Mouse (Mus musculus): Measurements from ENCODE around the gene Trnau1ap. TPM values are rescaled to one million over a fixed set of nuclear protein-coding genes. Genes with fewer than 3 reads are reported as not detected.
A peak's percentile ranks its signal among the peaks of the same experiment; 100 is the strongest.

Trnau1ap gene
- total and polyA plus RNA-seq, 2 experiments from 2014 or later: 55.2 to 56.9 TPM

DNA sequence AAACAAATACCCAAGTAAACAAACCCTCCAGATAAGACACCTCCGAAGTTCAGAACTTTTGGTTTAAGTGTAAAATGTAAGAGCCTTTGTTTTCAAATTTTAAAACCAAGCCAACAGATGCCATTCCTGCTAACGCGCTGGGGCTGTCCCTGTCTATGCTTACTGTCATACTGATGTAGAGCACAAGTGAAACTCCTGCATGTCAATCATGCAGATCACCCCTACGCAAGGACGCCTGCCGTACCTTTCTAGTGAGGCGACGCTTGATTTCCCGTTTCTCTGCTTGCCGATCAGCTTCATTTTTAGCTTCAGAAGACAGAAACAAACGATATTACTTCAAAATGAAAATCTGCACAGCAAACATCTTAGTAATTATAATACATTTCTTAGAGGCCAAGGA is 34.1 kb upstream of the Trnau1ap start:
- no peak for TF ChIP-seq CTCF (IDR thresholded peaks at IDR 0.05)
- peaks cover 5% of the 10 kb centered on the region; the same call in 1 of the 2 replicates for H3K36me3 ChIP-seq (ENCODE audit: insufficient read depth, low read length)
- H3K4me1 ChIP-seq (ENCODE audit: insufficient read depth, low read length): no peaks in the 10 kb centered on the region
- DNase-seq (ENCODE audit: low spot score) (no peak), ATAC-seq (ENCODE audit: low FRiP score) (no peak)
- no peak overlapping the region for H3K4me3 ChIP-seq (ENCODE audit: low read depth, low read length)
- no peaks in the 10 kb centered on the region for H3K27me3 ChIP-seq (ENCODE audit: insufficient read depth, low read length)
- no peak overlapping the region for H3K4me2 ChIP-seq (ENCODE audit: low read depth, low read length, poor library complexity, severe bottlenecking)
- no peak overlapping the region for H3K27ac ChIP-seq (ENCODE audit: low read depth, low read length)
- no peaks in the 10 kb centered on the region for H3K9me3 ChIP-seq (ENCODE audit: low read length)
- 95% methylated on average over 11 of the region's 11 CpGs for WGBS
- H3K9ac ChIP-seq (replicated peaks; ENCODE audit: low read length, poor library complexity, severe bottlenecking): no peak overlapping the region

DNA sequence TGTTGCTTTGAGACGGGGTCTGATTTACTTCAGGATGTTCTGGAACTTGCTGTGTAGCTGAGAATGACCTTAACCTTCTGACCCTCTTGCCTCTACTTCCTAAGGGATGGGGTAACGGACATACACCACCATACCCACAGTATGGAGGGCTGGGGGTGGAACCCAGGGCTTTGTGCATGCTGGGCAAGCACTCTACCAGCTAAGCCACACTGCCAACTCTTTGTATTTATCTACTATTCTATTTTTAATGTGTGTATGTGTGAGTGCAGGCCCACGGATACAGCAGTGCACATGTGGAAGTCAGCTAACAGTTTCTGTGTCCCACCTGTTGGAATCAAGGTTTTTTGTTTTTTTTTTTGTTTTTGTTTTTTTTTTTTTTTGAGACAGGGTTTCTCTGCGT is 30.2 kb upstream of the Trnau1ap start:
- H3K4me2 ChIP-seq (ENCODE audit: low read depth, low read length, poor library complexity, severe bottlenecking): no peak overlapping the region
- DNase-seq (ENCODE audit: low spot score) (no peak), ATAC-seq (ENCODE audit: low FRiP score) (no peak)
- H3K4me3 ChIP-seq (ENCODE audit: low read depth, low read length): no peak overlapping the region
- no peak overlapping the region for H3K9ac ChIP-seq (replicated peaks; ENCODE audit: low read length, poor library complexity, severe bottlenecking)
- H3K4me1 ChIP-seq (ENCODE audit: insufficient read depth, low read length): no peaks in the 10 kb centered on the region
- H3K27ac ChIP-seq (ENCODE audit: low read depth, low read length): no peak overlapping the region
- WGBS: 95% methylated on average over 3 of the region's 4 CpGs
- no peaks in the 10 kb centered on the region for H3K27me3 ChIP-seq (ENCODE audit: insufficient read depth, low read length)
- no peaks in the 10 kb centered on the region for H3K9me3 ChIP-seq (ENCODE audit: low read length)
- no peak for TF ChIP-seq CTCF (IDR thresholded peaks at IDR 0.05)
- peaks cover 16% of the 10 kb centered on the region; the same call in 1 of the 2 replicates for H3K36me3 ChIP-seq (ENCODE audit: insufficient read depth, low read length)

DNA sequence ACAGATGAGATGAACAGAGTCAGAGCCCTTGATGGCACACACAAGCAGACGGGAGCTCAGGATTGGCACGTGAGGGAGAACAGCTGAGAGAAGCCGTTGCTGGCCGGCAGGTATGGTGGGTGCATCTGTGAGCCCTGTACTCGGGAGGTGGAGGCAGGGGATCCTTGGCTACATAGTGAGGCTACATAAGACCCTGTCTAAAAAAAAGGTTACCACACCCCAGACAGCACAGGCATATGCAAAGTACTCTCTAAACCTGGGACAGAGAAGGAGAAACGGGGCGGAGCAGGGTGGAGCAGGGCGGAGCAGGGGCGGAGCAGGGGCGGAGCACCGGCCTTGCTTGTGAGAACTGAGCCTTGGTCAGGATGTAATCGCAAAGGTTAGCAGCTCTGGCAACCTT is 26.8 kb upstream of the Trnau1ap start:
- H3K4me3 ChIP-seq (ENCODE audit: low read depth, low read length): no peak overlapping the region
- H3K36me3 ChIP-seq (ENCODE audit: insufficient read depth, low read length): peaks cover 16% of the 10 kb centered on the region; the same call in 1 of the 2 replicates
- no peak for DNase-seq (ENCODE audit: low spot score)
- H3K27me3 ChIP-seq (ENCODE audit: insufficient read depth, low read length): no peaks in the 10 kb centered on the region
- 40% methylated on average over 12 of the region's 12 CpGs for WGBS
- H3K9me3 ChIP-seq (ENCODE audit: low read length): no peaks in the 10 kb centered on the region
- no peak for TF ChIP-seq CTCF (IDR thresholded peaks at IDR 0.05)
- no peaks in the 10 kb centered on the region for H3K4me1 ChIP-seq (ENCODE audit: insufficient read depth, low read length)
- H3K4me2 ChIP-seq (ENCODE audit: low read depth, low read length, poor library complexity, severe bottlenecking): no peak overlapping the region
- no peak overlapping the region for H3K9ac ChIP-seq (replicated peaks; ENCODE audit: low read length, poor library complexity, severe bottlenecking)
- no peak for ATAC-seq (ENCODE audit: low FRiP score)
- no peak overlapping the region for H3K27ac ChIP-seq (ENCODE audit: low read depth, low read length)

DNA sequence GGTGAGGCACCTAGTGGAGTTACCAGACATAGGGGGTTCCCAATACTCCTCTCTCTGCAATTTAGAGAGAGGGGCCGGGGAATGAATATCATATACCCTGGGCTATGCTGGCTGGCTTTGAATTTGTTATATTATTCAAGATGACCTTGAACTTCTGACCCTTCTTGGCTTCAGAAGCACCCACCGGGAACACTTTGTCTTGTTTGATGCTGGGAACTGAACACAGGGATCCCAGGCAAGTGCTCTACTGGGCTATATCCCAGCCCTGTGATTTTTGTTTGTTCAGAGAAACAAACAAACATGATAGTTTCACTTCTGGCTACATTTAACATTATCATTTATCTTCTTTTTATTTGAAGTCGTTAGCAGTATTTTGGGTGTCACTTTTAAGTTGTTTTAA is 26.1 kb upstream of the Trnau1ap start:
- no peaks in the 10 kb centered on the region for H3K9me3 ChIP-seq (ENCODE audit: low read length)
- no peaks in the 10 kb centered on the region for H3K4me1 ChIP-seq (ENCODE audit: insufficient read depth, low read length)
- no peak overlapping the region for H3K27ac ChIP-seq (ENCODE audit: low read depth, low read length)
- H3K4me3 ChIP-seq (ENCODE audit: low read depth, low read length): no peak overlapping the region
- no peak for ATAC-seq (ENCODE audit: low FRiP score)
- H3K27me3 ChIP-seq (ENCODE audit: insufficient read depth, low read length): no peaks in the 10 kb centered on the region
- DNase-seq (ENCODE audit: low spot score): no peak
- 89% methylated on average over 3 of the region's 3 CpGs for WGBS
- peaks cover 16% of the 10 kb centered on the region; the same call in 1 of the 2 replicates for H3K36me3 ChIP-seq (ENCODE audit: insufficient read depth, low read length)
- TF ChIP-seq CTCF (IDR thresholded peaks at IDR 0.05): no peak
- no peak overlapping the region for H3K4me2 ChIP-seq (ENCODE audit: low read depth, low read length, poor library complexity, severe bottlenecking)
- H3K9ac ChIP-seq (replicated peaks; ENCODE audit: low read length, poor library complexity, severe bottlenecking): no peak overlapping the region

DNA sequence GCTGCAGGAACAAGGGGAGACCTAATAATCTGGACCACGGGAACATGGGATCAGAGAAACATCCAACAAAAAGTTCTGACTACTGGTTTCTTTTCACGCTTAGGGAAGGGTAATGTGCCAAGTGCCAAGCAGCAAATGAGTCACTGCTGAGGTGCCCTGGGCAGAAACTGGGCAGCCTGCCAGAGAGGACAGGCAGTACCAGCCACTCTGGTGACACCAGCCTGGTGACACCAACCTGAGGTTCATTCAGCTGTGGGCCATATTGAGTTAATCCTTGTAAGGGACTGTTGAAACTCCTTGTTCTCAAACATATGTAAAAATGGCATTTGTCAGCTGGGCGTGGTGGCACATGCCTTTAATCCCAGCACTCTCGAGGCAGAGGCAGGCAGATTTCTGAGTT is 25.2 kb upstream of the Trnau1ap start:
- no peak overlapping the region for H3K4me2 ChIP-seq (ENCODE audit: low read depth, low read length, poor library complexity, severe bottlenecking)
- WGBS: 87% methylated on average over 4 of the region's 4 CpGs
- no peaks in the 10 kb centered on the region for H3K4me1 ChIP-seq (ENCODE audit: insufficient read depth, low read length)
- H3K4me3 ChIP-seq (ENCODE audit: low read depth, low read length): no peak overlapping the region
- H3K27me3 ChIP-seq (ENCODE audit: insufficient read depth, low read length): no peaks in the 10 kb centered on the region
- ATAC-seq (ENCODE audit: low FRiP score): no peak
- DNase-seq (ENCODE audit: low spot score): no peak
- no peak overlapping the region for H3K9ac ChIP-seq (replicated peaks; ENCODE audit: low read length, poor library complexity, severe bottlenecking)
- no peaks in the 10 kb centered on the region for H3K9me3 ChIP-seq (ENCODE audit: low read length)
- H3K36me3 ChIP-seq (ENCODE audit: insufficient read depth, low read length): peaks cover 12% of the 10 kb centered on the region; the same call in 1 of the 2 replicates
- TF ChIP-seq CTCF (IDR thresholded peaks at IDR 0.05): no peak
- H3K27ac ChIP-seq (ENCODE audit: low read depth, low read length): no peak overlapping the region

DNA sequence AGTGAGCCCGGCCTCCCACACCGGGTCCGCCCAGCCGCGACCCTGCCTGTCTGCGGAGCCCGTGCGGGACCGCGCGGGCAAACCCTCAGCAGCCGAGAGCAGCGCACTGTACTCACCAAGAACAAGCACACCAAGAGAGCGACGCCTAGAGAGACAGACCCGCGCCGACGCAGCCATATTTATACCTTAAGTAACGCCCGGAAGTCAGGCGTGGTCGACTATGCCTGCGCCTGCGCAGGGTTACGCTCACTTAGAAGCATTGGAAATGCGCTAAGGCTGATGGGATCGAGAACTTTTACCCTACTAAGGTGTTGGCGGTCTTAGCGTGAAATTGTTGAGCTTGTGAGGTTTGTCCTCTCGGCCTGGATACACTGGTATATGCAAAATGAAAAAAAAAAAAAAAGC is 24.1 kb upstream of the Trnau1ap start, which contains the start of gene Rcc1:
Gene Rcc1 (minus strand): TSS at position 125 of the 405 bp plus-strand sequence.
- DNase-seq (ENCODE audit: low spot score): peak; percentile 94
- Histone ChIP-seq H3K4me2 (ENCODE audit: low read depth, low read length, poor library complexity, severe bottlenecking) (peak within 1 kb of the TSS; percentile 77), H3K9ac (replicated peaks; ENCODE audit: low read length, poor library complexity, severe bottlenecking) (peak within 1 kb of the TSS; percentile 58), H3K4me1 (ENCODE audit: insufficient read depth, low read length) (no peaks in the 10 kb centered on the region), H3K4me3 (ENCODE audit: low read depth, low read length) (peak within 1 kb of the TSS; percentile 62), H3K9me3 (ENCODE audit: low read length) (no peaks in the 10 kb centered on the region), H3K27me3 (ENCODE audit: insufficient read depth, low read length) (no peaks in the 10 kb centered on the region), H3K36me3 (ENCODE audit: insufficient read depth, low read length) (peaks cover 12% of the 10 kb centered on the region; the same call in 1 of the 2 replicates), H3K27ac (ENCODE audit: low read depth, low read length) (peak within 1 kb of the TSS; percentile 82)
- peak; percentile 44; the same call in 1 of the 2 replicates for TF ChIP-seq CTCF (IDR thresholded peaks at IDR 0.05)
- peak; percentile 83 for ATAC-seq (ENCODE audit: low FRiP score)
- under 1% methylated on average over 31 of the region's 31 CpGs for WGBS
